Mouse (Mus musculus): ENCODE results near the gene Grb10. TPM values are rescaled to one million over a fixed set of nuclear protein-coding genes. Genes with fewer than 3 reads are reported as not detected.

Gene Grb10
- 84.1 and 120 TPM in 2 replicates for polyA plus RNA-seq (2015; fragmentation: Nextera tagmentation; extraction: Ambion mirVana)

DNA sequence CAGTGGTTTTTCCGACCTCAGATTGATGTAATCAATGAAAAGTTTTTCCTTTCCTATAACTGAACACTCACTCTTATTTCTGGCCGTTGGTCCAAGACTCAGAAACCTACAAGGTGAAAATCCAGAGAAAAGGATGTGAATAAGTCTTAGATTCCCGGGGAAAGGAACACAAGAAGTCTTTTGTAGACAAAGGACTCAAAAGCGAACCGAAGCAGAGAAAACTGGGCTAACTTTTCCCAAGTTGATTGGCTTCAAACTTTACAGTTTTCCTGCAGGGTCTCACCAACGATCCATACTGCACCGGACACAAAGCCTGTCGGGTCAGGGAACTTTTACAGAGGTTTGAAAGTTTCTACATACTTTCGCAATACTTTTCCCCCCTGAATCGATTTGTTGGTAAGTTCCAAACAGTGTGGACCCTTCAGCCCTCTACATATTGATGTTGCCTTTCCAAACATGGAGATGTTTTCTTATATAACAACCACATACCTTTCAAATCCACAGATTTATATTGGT, at the start of gene Grb10:
Gene Grb10 (minus strand): TSS at position 214 of the 516 bp plus-strand sequence.
- Histone ChIP-seq H3K27me3 (replicated peaks) (peaks cover 84% of the 10 kb centered on the region), H3K4me2 (peak within 1 kb of the TSS; percentile 61), H3K36me3 (no peaks in the 10 kb centered on the region), H3K9me3 (replicated peaks) (no peaks in the 10 kb centered on the region), H3K4me3 (replicated peaks) (peak within 1 kb of the TSS; percentile 46), H3K27ac (replicated peaks) (peak within 1 kb of the TSS; percentile 49; the same call in 1 of the 2 replicates), H3K9ac (replicated peaks) (peak within 1 kb of the TSS; percentile 51; the same call in 1 of the 2 replicates), H3K4me1 (peaks cover 15% of the 10 kb centered on the region)
- no peak for ATAC-seq (ENCODE audit: low FRiP score)
- 26% methylated on average over 10 of the region's 10 CpGs for WGBS

DNA sequence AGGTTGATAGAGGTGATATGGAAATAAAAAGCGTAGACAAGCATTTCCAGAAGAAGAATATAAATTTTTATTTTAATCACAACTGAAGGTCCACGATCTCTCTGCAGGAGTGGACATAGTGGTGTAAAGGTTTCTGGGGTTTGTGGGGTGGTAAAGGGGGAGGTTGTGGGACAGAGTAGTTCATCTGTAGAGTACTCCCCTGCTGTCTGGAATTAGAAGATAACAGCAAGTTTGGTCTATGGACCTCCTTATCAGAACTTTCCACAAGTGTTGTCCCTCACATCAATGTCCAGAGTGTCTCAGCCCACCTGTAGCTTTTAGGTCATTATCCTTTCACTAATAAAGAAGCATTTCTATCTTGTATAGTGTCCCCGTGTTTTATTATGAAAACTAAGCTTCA, 43.2 kb upstream of the Grb10 start:
- H3K27me3 ChIP-seq (replicated peaks): no peaks in the 10 kb centered on the region
- 89% methylated on average over 3 of the region's 3 CpGs for WGBS
- H3K4me2 ChIP-seq: no peak overlapping the region
- no peaks in the 10 kb centered on the region for H3K36me3 ChIP-seq
- H3K4me1 ChIP-seq: no peaks in the 10 kb centered on the region
- no peak overlapping the region for H3K9ac ChIP-seq (replicated peaks)
- H3K9me3 ChIP-seq (replicated peaks): no peaks in the 10 kb centered on the region
- ATAC-seq (ENCODE audit: low FRiP score): no peak
- no peak overlapping the region for H3K27ac ChIP-seq (replicated peaks)
- H3K4me3 ChIP-seq (replicated peaks): no peak overlapping the region

GRCm38 (mm10) chr11:12079231-12079630, 40.7 kb upstream of the Grb10 start:
- H3K9me3 ChIP-seq (replicated peaks): no peaks in the 10 kb centered on the region
- no peaks in the 10 kb centered on the region for H3K4me1 ChIP-seq
- WGBS: 83% methylated on average over 2 of the region's 2 CpGs
- H3K36me3 ChIP-seq: no peaks in the 10 kb centered on the region
- H3K4me2 ChIP-seq: no peak overlapping the region
- no peak for ATAC-seq (ENCODE audit: low FRiP score)
- no peaks in the 10 kb centered on the region for H3K27me3 ChIP-seq (replicated peaks)
- H3K9ac ChIP-seq (replicated peaks): no peak overlapping the region
- no peak overlapping the region for H3K27ac ChIP-seq (replicated peaks)
- H3K4me3 ChIP-seq (replicated peaks): no peak overlapping the region

DNA sequence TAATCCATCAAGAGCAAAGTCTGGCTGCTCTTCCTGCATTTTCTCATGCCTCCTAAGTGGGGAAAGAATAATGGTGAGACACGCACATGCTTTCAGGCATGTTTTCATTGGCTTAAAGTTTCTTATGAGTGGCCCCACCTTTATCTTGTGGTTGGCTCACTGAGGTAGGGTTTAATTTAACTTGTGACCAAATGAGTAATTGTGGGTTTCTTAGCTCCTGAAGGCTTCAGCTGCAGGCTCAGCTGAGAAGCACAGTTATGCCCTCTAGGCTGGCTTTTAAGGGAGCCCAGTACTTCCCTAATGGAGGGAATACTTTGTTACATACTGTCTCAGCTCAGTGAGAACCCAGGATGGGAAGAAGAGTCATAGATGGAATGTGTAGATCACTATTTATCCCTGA, 37.0 kb upstream of the Grb10 start:
- H3K4me2 ChIP-seq: no peak overlapping the region
- WGBS: 94% methylated on average over 1 of the region's 1 CpGs
- H3K27me3 ChIP-seq (replicated peaks): no peaks in the 10 kb centered on the region
- H3K4me1 ChIP-seq: no peaks in the 10 kb centered on the region
- H3K9ac ChIP-seq (replicated peaks): no peak overlapping the region
- H3K4me3 ChIP-seq (replicated peaks): no peak overlapping the region
- ATAC-seq (ENCODE audit: low FRiP score): no peak
- no peaks in the 10 kb centered on the region for H3K9me3 ChIP-seq (replicated peaks)
- no peak overlapping the region for H3K27ac ChIP-seq (replicated peaks)
- no peaks in the 10 kb centered on the region for H3K36me3 ChIP-seq

GRCm38 (mm10) chr11:12073394-12074226, 35.1 kb upstream of the Grb10 start:
- Histone ChIP-seq H3K9me3 (replicated peaks) (no peaks in the 10 kb centered on the region), H3K4me1 (no peaks in the 10 kb centered on the region), H3K27ac (replicated peaks) (no peak overlapping the region), H3K4me2 (no peak overlapping the region), H3K27me3 (replicated peaks) (no peaks in the 10 kb centered on the region), H3K4me3 (replicated peaks) (no peak overlapping the region), H3K36me3 (no peaks in the 10 kb centered on the region), H3K9ac (replicated peaks) (no peak overlapping the region)
- peak; percentile 35; the same call in 1 of the 2 replicates for ATAC-seq (ENCODE audit: low FRiP score)
- 84% methylated on average over 6 of the region's 6 CpGs for WGBS

- no peaks in the 10 kb centered on the region for H3K36me3 ChIP-seq
- WGBS: 88% methylated on average over 3 of the region's 3 CpGs
- no peak for ATAC-seq (ENCODE audit: low FRiP score)
Measured at GRCm38 (mm10) chr11:12072322-12072721, 33.8 kb upstream of the Grb10 start.

DNA sequence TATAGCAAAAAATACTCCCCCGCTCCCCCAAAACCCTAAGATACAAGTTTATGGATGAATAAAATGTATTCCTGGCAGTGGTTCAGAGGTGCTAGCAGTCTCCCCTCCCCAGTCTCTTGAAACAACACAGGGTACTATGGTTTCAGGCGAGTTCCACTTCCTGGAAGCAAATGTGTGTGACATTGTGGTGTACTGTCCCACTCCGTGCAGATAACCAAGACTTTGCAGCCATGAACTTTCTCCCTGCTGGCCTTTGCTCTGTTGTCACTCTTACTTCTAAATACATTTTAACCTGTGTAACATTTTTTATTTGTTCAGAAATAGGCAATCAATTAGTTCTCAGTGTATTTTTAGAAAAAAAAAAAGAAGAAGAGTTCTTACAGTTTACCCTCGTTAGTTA, 20.5 kb upstream of the Grb10 start:
- Histone ChIP-seq H3K4me2 (no peak overlapping the region), H3K27me3 (replicated peaks) (no peaks in the 10 kb centered on the region; the same call in 1 of the 2 replicates), H3K4me1 (no peaks in the 10 kb centered on the region), H3K4me3 (replicated peaks) (no peak overlapping the region), H3K27ac (replicated peaks) (no peak overlapping the region), H3K9me3 (replicated peaks) (no peaks in the 10 kb centered on the region), H3K9ac (replicated peaks) (no peak overlapping the region), H3K36me3 (no peaks in the 10 kb centered on the region)
- WGBS: 82% methylated on average over 4 of the region's 4 CpGs
- no peak for ATAC-seq (ENCODE audit: low FRiP score)

More at GRCm38 (mm10) chr11:12072322-12072721, 33.8 kb upstream of the Grb10 start:
- Histone ChIP-seq H3K4me2 (no peak overlapping the region), H3K4me1 (no peaks in the 10 kb centered on the region), H3K4me3 (replicated peaks) (no peak overlapping the region), H3K9me3 (replicated peaks) (no peaks in the 10 kb centered on the region), H3K9ac (replicated peaks) (no peak overlapping the region), H3K27me3 (replicated peaks) (no peaks in the 10 kb centered on the region), H3K27ac (replicated peaks) (no peak overlapping the region)

DNA sequence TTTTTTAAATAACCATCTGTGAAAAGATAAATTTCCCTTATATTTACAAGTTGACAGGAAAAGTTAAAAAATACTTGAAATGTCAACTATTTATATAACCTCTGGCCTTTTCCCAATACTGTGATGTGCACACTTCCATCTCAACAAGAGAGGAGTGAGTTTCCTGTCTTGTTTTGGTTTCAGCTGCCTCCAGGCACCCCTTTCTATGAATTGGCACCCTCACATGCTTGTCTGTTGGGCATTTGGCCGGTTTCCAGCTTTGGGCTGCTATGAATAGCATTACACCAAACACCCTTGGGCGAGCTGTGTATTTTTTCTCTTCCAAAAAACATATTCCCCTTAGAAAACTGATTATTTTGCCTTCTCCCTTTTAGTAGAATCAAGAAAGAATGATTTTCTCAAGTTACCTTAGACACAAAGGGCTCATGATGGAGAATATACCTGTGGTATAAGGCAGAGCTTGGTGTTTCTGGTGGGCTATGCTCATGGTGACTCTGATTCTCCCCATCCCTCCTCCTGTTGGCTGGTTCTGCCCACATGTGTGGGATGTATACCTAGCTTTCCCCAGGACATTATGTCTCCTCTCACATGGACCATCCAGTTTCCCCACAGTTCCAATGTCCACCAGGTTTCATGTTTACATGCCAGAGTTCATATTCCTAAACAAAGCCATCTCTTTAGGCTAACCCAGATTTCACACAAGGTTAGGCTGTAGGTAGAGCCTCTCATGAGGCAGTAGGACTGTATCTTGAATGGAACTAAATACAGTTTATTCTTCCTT, 10.3 kb upstream of the Grb10 start:
- Histone ChIP-seq H3K36me3 (no peaks in the 10 kb centered on the region), H3K4me3 (replicated peaks) (no peak overlapping the region), H3K27me3 (replicated peaks) (peaks cover 5% of the 10 kb centered on the region; the same call in 1 of the 2 replicates), H3K4me2 (no peak overlapping the region), H3K4me1 (no peaks in the 10 kb centered on the region), H3K9me3 (replicated peaks) (no peaks in the 10 kb centered on the region), H3K9ac (replicated peaks) (no peak overlapping the region), H3K27ac (replicated peaks) (no peak overlapping the region)
- no peak for ATAC-seq (ENCODE audit: low FRiP score)
- 64% methylated on average over 2 of the region's 2 CpGs for WGBS

DNA sequence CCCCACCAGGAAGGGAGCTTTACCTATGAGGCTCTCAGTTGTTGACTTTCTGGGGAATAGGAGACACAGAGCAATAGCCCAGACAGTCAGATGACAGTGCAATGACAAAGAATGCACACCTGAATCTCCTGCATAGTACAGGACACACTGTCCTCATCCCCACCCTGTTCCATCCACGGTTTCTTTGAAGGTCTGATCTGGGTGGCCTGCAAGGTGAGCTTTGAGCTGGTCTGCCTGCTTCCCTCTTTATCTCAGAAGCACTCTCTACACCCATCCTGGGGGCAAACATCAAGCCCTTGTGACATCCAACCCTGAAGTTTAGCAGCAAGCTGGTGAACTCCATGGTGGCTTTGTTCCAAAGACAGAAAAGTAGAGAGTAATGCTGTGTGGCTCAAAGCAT, 9.7 kb upstream of the Grb10 start:
- 81% methylated on average over 1 of the region's 1 CpGs for whole genome bisulfite sequencing
- Histone ChIP-seq H3K27ac (replicated peaks) (no peak overlapping the region), H3K9me3 (replicated peaks) (no peaks in the 10 kb centered on the region), H3K9ac (replicated peaks) (no peak overlapping the region), H3K27me3 (replicated peaks) (peaks cover 11% of the 10 kb centered on the region; the same call in 1 of the 2 replicates), H3K36me3 (no peaks in the 10 kb centered on the region), H3K4me2 (no peak overlapping the region), H3K4me3 (replicated peaks) (no peak overlapping the region), H3K4me1 (no peaks in the 10 kb centered on the region)
- ATAC-seq (ENCODE audit: low FRiP score): no peak

DNA sequence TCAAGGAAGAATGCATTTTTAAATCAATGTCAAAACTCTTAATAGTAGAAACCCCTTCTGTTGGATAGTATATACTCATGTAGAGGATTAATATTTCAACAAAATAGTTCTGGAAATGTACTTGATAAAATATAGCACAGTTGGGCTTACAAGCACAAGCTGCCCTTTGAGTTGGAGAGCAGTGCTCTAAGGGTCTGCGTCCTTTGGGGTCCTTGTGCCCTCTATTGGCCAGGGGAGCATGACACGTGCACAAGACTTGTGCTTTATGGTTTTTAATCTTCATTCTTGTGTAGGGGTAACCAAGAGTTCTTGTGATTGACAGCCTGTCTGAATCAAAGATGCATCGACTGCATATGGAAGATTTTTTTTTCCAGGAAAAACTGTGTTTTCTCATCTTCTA, 5.8 kb upstream of the Grb10 start:
- Histone ChIP-seq H3K4me3 (replicated peaks) (no peak overlapping the region), H3K4me2 (no peak overlapping the region), H3K9me3 (replicated peaks) (no peaks in the 10 kb centered on the region), H3K27me3 (replicated peaks) (peaks cover 46% of the 10 kb centered on the region), H3K9ac (replicated peaks) (no peak overlapping the region), H3K4me1 (no peaks in the 10 kb centered on the region), H3K36me3 (no peaks in the 10 kb centered on the region), H3K27ac (replicated peaks) (no peak overlapping the region)
- no peak for ATAC-seq (ENCODE audit: low FRiP score)
- 54% methylated on average over 3 of the region's 3 CpGs for WGBS

- H3K36me3 ChIP-seq: no peaks in the 10 kb centered on the region
- H3K9ac ChIP-seq (replicated peaks): no peak overlapping the region
- no peak overlapping the region for H3K4me3 ChIP-seq (replicated peaks)
- no peaks in the 10 kb centered on the region for H3K9me3 ChIP-seq (replicated peaks)
- H3K27ac ChIP-seq (replicated peaks): no peak overlapping the region
- 88% methylated on average over 4 of the region's 4 CpGs for WGBS
- H3K27me3 ChIP-seq (replicated peaks): peaks cover 62% of the 10 kb centered on the region
- H3K4me2 ChIP-seq: no peak overlapping the region
- peaks cover 8% of the 10 kb centered on the region for H3K4me1 ChIP-seq
- no peak for ATAC-seq (ENCODE audit: low FRiP score)
Measured at GRCm38 (mm10) chr11:12041787-12042186, 3.3 kb upstream of the Grb10 start.
